Mouse (Mus musculus): ENCODE data around the gene Ilk. TPM values are rescaled to one million over a fixed set of nuclear protein-coding genes. Genes with fewer than 3 reads are reported as not detected.

The Ilk gene
- polyA plus RNA-seq (2014; fragmentation: Illumina TruSeq; extraction: RNeasy Lipid Tissue Mini Kit (QIAGEN cat#74804); ENCODE audit: low read depth, low replicate concordance) = 41.7 TPM

GRCm38 (mm10) chr7:105736264-105736901 lies at the start of gene Ilk:
Gene Ilk, plus strand, starts transcription at chr7:105736592.

GRCm38 (mm10) chr7:105736911-105737521 lies 624 bp downstream of the Ilk start, which contains the start of gene Rrp8:
Gene Rrp8, minus strand, starts transcription at chr7:105737385.

GRCm38 (mm10) chr7:105743926-105744590 lies 7.7 kb downstream of the Ilk start, which contains the start of gene Taf10:
Gene Taf10, minus strand, starts transcription at chr7:105744361.

GRCm38 (mm10) chr7:105751491-105752433 lies 15.4 kb downstream of the Ilk start, which contains the start of gene Tpp1:
Gene Tpp1, minus strand, starts transcription at chr7:105752235.

GRCm38 (mm10) chr7:105787285-105788140 lies 51.1 kb downstream of the Ilk start, which contains the start of gene Dchs1:
Gene Dchs1, minus strand, starts transcription at chr7:105787654.

Other genes starting within 250 kb of the Ilk start
- 9.9 TPM for gene Smpd1, start 182.2 kb upstream of the Ilk start, polyA plus RNA-seq (2014; fragmentation: Illumina TruSeq; extraction: RNeasy Lipid Tissue Mini Kit (QIAGEN cat#74804); ENCODE audit: low read depth, low replicate concordance)
- 2.7 TPM for gene Apbb1, start 154.9 kb upstream of the Ilk start, polyA plus RNA-seq (2014; fragmentation: Illumina TruSeq; extraction: RNeasy Lipid Tissue Mini Kit (QIAGEN cat#74804); ENCODE audit: low read depth, low replicate concordance)
- not detected for gene Hpx, start 136.5 kb upstream of the Ilk start, polyA plus RNA-seq (2014; fragmentation: Illumina TruSeq; extraction: RNeasy Lipid Tissue Mini Kit (QIAGEN cat#74804); ENCODE audit: low read depth, low replicate concordance)
- 5.3 TPM for gene Trim3, start 103.0 kb upstream of the Ilk start, polyA plus RNA-seq (2014; fragmentation: Illumina TruSeq; extraction: RNeasy Lipid Tissue Mini Kit (QIAGEN cat#74804); ENCODE audit: low read depth, low replicate concordance)
- 29.8 TPM for gene Timm10b, start 96.5 kb upstream of the Ilk start, polyA plus RNA-seq (2014; fragmentation: Illumina TruSeq; extraction: RNeasy Lipid Tissue Mini Kit (QIAGEN cat#74804); ENCODE audit: low read depth, low replicate concordance)
- gene Arfip2, start 96.2 kb upstream of the Ilk start, polyA plus RNA-seq (2014; fragmentation: Illumina TruSeq; extraction: RNeasy Lipid Tissue Mini Kit (QIAGEN cat#74804); ENCODE audit: low read depth, low replicate concordance) = 9.8 TPM
- gene Gm45799, start 96.0 kb upstream of the Ilk start, polyA plus RNA-seq (2014; fragmentation: Illumina TruSeq; extraction: RNeasy Lipid Tissue Mini Kit (QIAGEN cat#74804); ENCODE audit: low read depth, low replicate concordance) = 0.65 TPM
- 3.4 TPM for gene Dnhd1, start 85.8 kb upstream of the Ilk start, polyA plus RNA-seq (2014; fragmentation: Illumina TruSeq; extraction: RNeasy Lipid Tissue Mini Kit (QIAGEN cat#74804); ENCODE audit: low read depth, low replicate concordance)
- gene Rrp8, start 793 bp downstream of the Ilk start, polyA plus RNA-seq (2014; fragmentation: Illumina TruSeq; extraction: RNeasy Lipid Tissue Mini Kit (QIAGEN cat#74804); ENCODE audit: low read depth, low replicate concordance) = 21.7 TPM
- gene Taf10, start 7.8 kb downstream of the Ilk start, polyA plus RNA-seq (2014; fragmentation: Illumina TruSeq; extraction: RNeasy Lipid Tissue Mini Kit (QIAGEN cat#74804); ENCODE audit: low read depth, low replicate concordance) = 8.3 TPM
- 183 TPM for gene Tpp1, start 15.6 kb downstream of the Ilk start, polyA plus RNA-seq (2014; fragmentation: Illumina TruSeq; extraction: RNeasy Lipid Tissue Mini Kit (QIAGEN cat#74804); ENCODE audit: low read depth, low replicate concordance)
- gene Dchs1, start 51.1 kb downstream of the Ilk start, polyA plus RNA-seq (2014; fragmentation: Illumina TruSeq; extraction: RNeasy Lipid Tissue Mini Kit (QIAGEN cat#74804); ENCODE audit: low read depth, low replicate concordance) = 0.08 TPM
- gene Mrpl17, start 74.5 kb downstream of the Ilk start, polyA plus RNA-seq (2014; fragmentation: Illumina TruSeq; extraction: RNeasy Lipid Tissue Mini Kit (QIAGEN cat#74804); ENCODE audit: low read depth, low replicate concordance) = 13.9 TPM
- 22.4 TPM for gene Gm4070, start 217.4 kb downstream of the Ilk start, polyA plus RNA-seq (2014; fragmentation: Illumina TruSeq; extraction: RNeasy Lipid Tissue Mini Kit (QIAGEN cat#74804); ENCODE audit: low read depth, low replicate concordance)

All from kidney, adult 10 weeks (tissue).